Mouse (Mus musculus): ENCODE measurements around the gene Izumo1. TPM values are rescaled to one million over a fixed set of nuclear protein-coding genes. Genes with fewer than 3 reads are reported as not detected.
A peak's percentile ranks its signal among the peaks of the same experiment; 100 is the strongest.

The Izumo1 gene
- polyA plus RNA-seq, 1 experiment, result not detected

DNA sequence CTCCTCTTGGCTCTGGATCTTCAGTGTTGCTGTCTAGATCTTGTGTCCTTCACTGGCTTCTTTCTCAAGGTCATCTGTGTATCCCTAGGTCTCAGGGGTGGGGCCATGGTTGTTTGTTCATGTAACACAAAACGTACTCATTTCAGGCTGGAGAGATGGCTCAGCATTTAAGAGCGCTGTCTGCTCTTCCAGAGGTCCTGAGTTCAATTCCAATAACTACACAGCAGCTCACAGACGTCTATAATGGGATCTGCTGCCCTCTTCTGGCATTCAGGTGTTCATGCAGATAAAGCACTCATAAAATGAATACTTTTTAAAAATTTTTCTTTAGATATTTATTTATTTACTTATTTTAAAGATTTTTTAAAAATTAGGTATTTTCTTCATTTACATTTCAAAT, 30.7 kb upstream of the Izumo1 start:
- WGBS, result 64% methylated on average over 3 of the region's 3 CpGs
- TF ChIP-seq POLR2A (IDR thresholded peaks at IDR 0.05; ENCODE audit: insufficient read depth, low read depth, low read length), result no peak

DNA sequence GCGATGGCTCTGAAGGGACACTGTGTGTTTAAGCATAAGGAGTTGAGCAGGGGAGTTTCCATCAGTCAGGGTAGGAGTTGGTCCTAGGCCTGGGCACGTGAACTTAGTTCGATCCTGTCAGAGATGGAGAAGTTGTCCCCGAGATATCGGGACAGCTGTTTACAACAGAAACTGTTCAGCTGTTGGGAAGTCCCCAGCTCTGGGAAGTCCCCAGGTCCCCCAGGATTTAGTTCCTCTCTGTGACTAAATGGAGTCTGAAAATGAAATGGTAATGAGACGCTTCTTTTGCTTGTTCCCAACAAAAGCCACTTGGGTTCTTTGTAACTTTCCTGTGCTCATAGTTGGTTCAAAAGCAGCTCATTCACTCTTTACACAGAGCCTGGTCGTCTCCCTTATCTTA, 29.7 kb upstream of the Izumo1 start:
- WGBS, result 83% methylated on average over 7 of the region's 7 CpGs
- Histone ChIP-seq H3K27ac (ENCODE audit: insufficient read depth, low read depth, low read length) (no peak overlapping the region), H3K4me1 (ENCODE audit: control insufficient read depth, insufficient read depth, low read length) (no peaks in the 10 kb centered on the region; the same call in 1 of the 2 replicates), H3K4me3 (ENCODE audit: insufficient read depth, low read depth, low read length) (no peak overlapping the region)
- TF ChIP-seq CTCF (IDR thresholded peaks at IDR 0.05; ENCODE audit: insufficient read depth, low read depth, low read length), result no peak
- no peak for TF ChIP-seq POLR2A (IDR thresholded peaks at IDR 0.05; ENCODE audit: insufficient read depth, low read depth, low read length)

More for the DNA sequence above, 30.7 kb upstream of the Izumo1 start:
- Histone ChIP-seq H3K27ac (ENCODE audit: insufficient read depth, low read depth, low read length) (no peak overlapping the region), H3K4me1 (ENCODE audit: control insufficient read depth, insufficient read depth, low read length) (no peaks in the 10 kb centered on the region; the same call in 1 of the 2 replicates), H3K4me3 (ENCODE audit: insufficient read depth, low read depth, low read length) (no peak overlapping the region)

GRCm38 (mm10) chr7:45593118-45593815, 28.3 kb upstream of the Izumo1 start:
- H3K4me3 ChIP-seq (ENCODE audit: insufficient read depth, low read depth, low read length), result no peak overlapping the region
- no peaks in the 10 kb centered on the region; the same call in 1 of the 2 replicates for H3K4me1 ChIP-seq (ENCODE audit: control insufficient read depth, insufficient read depth, low read length)
- WGBS, result 22% methylated on average over 10 of the region's 10 CpGs
- no peak overlapping the region for H3K27ac ChIP-seq (ENCODE audit: insufficient read depth, low read depth, low read length)
- TF ChIP-seq CTCF (IDR thresholded peaks at IDR 0.05; ENCODE audit: insufficient read depth, low read depth, low read length) (peak; percentile 90), POLR2A (IDR thresholded peaks at IDR 0.05; ENCODE audit: insufficient read depth, low read depth, low read length) (no peak)

DNA sequence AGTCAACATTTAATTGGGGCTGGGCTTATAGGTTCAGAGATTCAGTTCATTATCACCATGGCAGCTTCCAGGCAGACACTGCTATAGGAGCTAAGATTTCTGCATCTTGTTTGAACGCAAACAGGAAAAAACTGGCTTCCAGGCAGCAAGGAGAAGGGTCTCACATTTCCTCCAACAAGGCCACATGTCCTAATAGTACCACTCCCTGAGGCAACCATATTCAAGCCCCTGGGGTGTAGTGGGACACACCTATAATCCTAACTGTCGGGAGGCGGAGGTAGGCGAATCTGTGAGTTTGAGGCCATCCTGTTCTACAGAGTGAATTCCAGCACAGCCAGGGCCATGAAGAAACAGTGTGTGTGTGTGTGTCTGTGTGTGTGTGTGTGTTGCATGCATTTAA, 26.4 kb upstream of the Izumo1 start:
- WGBS, result 81% methylated on average over 4 of the region's 4 CpGs
- Histone ChIP-seq H3K4me3 (ENCODE audit: insufficient read depth, low read depth, low read length) (no peak overlapping the region), H3K27ac (ENCODE audit: insufficient read depth, low read depth, low read length) (no peak overlapping the region), H3K4me1 (ENCODE audit: control insufficient read depth, insufficient read depth, low read length) (no peaks in the 10 kb centered on the region)
- TF ChIP-seq POLR2A (IDR thresholded peaks at IDR 0.05; ENCODE audit: insufficient read depth, low read depth, low read length) (no peak), CTCF (IDR thresholded peaks at IDR 0.05; ENCODE audit: insufficient read depth, low read depth, low read length) (no peak)

- Histone ChIP-seq H3K27ac (ENCODE audit: insufficient read depth, low read depth, low read length) (no peak overlapping the region), H3K4me1 (ENCODE audit: control insufficient read depth, insufficient read depth, low read length) (no peaks in the 10 kb centered on the region), H3K4me3 (ENCODE audit: insufficient read depth, low read depth, low read length) (no peak overlapping the region)
- WGBS, result 86% methylated on average over 1 of the region's 1 CpGs
- TF ChIP-seq POLR2A (IDR thresholded peaks at IDR 0.05; ENCODE audit: insufficient read depth, low read depth, low read length), result no peak
- no peak for TF ChIP-seq CTCF (IDR thresholded peaks at IDR 0.05; ENCODE audit: insufficient read depth, low read depth, low read length)
Observed at GRCm38 (mm10) chr7:45596107-45596506, 25.5 kb upstream of the Izumo1 start.

- TF ChIP-seq CTCF (IDR thresholded peaks at IDR 0.05; ENCODE audit: insufficient read depth, low read depth, low read length) (no peak), POLR2A (IDR thresholded peaks at IDR 0.05; ENCODE audit: insufficient read depth, low read depth, low read length) (no peak)
- no peak overlapping the region for H3K4me3 ChIP-seq (ENCODE audit: insufficient read depth, low read depth, low read length)
- H3K4me1 ChIP-seq (ENCODE audit: control insufficient read depth, insufficient read depth, low read length), result no peaks in the 10 kb centered on the region
- H3K27ac ChIP-seq (ENCODE audit: insufficient read depth, low read depth, low read length), result no peak overlapping the region
- 90% methylated on average over 5 of the region's 5 CpGs for WGBS
Observed at GRCm38 (mm10) chr7:45597013-45597412, 24.6 kb upstream of the Izumo1 start.

DNA sequence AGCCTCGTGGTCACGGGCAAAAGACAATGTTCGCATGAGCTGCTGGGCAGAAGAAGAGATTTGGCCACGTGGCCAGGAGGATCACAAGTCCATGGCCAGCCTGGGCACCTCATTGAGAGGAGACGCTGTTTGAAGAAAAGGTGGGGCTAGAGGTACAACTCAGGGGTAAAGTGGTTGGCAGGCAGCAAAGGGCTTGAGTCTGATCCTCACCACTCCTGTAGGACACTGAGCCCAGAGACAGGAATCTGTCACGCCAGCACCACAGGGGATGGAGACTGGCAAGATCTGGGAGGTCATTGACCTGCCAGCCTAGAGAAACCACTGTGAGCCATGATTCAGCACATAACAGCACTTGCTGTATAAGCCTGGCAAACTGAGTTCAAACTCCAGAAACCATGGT, 24.1 kb upstream of the Izumo1 start:
- TF ChIP-seq CTCF (IDR thresholded peaks at IDR 0.05; ENCODE audit: insufficient read depth, low read depth, low read length), result no peak
- TF ChIP-seq POLR2A (IDR thresholded peaks at IDR 0.05; ENCODE audit: insufficient read depth, low read depth, low read length), result no peak
- no peaks in the 10 kb centered on the region for H3K4me1 ChIP-seq (ENCODE audit: control insufficient read depth, insufficient read depth, low read length)
- WGBS, result 89% methylated on average over 6 of the region's 6 CpGs
- H3K27ac ChIP-seq (ENCODE audit: insufficient read depth, low read depth, low read length), result no peak overlapping the region
- H3K4me3 ChIP-seq (ENCODE audit: insufficient read depth, low read depth, low read length), result no peak overlapping the region

DNA sequence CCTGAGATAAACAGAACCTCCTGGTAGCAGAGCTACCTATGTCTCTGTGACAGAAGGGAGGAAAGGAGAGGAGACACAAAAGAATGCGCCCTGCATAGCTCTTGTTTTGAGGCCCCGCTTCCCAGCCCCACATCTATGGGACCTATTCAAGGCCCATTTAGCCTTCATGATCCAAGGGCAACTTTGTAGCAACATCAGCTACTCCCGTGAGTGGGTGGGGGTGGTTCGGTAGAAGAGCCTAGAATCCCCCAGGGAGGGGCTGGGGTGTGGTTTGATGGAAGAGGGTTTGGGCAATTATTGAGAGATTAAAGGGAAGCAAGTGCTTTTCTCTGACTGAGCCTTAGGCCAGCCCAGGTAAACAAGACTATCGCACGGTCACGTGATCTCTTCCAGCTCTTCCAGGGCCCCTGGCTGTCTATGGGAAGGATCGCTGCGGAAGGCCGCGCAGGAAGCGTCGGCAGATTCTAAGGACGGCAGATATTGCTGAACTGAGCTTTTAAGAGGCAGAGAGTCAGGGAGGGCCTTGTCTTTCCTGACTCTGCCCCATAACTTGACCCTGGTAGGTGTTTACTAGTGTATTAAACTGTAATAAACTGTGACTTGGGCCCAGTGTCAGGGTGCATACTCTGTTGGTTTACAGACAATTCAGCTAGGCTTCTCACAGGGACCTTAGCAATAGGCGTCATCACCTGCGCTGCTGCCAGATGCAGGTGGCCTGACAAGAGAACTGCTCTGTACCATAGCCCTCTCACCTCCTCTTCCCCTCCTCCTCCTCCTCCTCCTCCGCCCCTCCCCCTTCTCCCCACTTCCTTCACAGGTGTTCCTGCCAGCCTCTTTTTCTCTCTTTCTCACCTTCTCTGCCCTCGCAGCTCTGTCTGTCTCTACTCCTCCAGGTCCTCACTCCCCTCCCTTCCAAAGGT, 22.4 kb upstream of the Izumo1 start:
- no peaks in the 10 kb centered on the region for H3K4me1 ChIP-seq (ENCODE audit: control insufficient read depth, insufficient read depth, low read length)
- TF ChIP-seq POLR2A (IDR thresholded peaks at IDR 0.05; ENCODE audit: insufficient read depth, low read depth, low read length) (no peak), CTCF (IDR thresholded peaks at IDR 0.05; ENCODE audit: insufficient read depth, low read depth, low read length) (no peak)
- WGBS, result 67% methylated on average over 18 of the region's 18 CpGs

DNA sequence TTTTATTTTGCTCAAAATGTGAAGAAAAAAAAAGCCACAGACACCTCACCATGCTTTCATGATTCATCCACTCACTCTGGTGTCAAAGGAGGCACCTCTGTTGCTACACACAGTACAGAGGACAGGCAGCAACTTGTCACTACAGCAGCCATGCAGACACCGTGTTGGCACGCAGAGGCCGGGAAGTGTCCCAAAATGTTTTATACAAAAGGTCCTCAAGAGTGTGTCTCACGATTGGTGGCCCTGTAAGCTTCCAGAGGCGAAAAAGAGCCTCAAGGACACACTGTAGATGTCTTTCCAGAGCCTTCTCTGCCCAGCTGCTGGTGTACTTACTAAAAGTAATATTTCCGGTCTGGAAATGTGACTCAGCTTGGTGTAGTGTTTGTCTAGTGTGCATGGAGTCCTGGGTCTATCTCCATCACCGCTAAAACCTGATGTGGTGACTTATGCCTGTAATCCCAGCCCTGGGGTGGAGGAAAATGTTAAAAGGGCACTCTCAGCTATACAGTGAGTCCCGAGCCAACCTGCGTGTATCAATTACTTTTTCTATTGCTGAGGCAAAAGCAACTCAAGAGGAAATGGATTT, 15.8 kb upstream of the Izumo1 start:
- no peak overlapping the region for H3K27ac ChIP-seq (ENCODE audit: insufficient read depth, low read depth, low read length)
- H3K4me3 ChIP-seq (ENCODE audit: insufficient read depth, low read depth, low read length), result no peak overlapping the region
- H3K4me1 ChIP-seq (ENCODE audit: control insufficient read depth, insufficient read depth, low read length), result no peaks in the 10 kb centered on the region
- no peak for TF ChIP-seq CTCF (IDR thresholded peaks at IDR 0.05; ENCODE audit: insufficient read depth, low read depth, low read length)
- no peak for TF ChIP-seq POLR2A (IDR thresholded peaks at IDR 0.05; ENCODE audit: insufficient read depth, low read depth, low read length)
- WGBS, result 74% methylated on average over 9 of the region's 9 CpGs

More for the DNA sequence above, 22.4 kb upstream of the Izumo1 start:
- Histone ChIP-seq H3K27ac (ENCODE audit: insufficient read depth, low read depth, low read length) (no peak overlapping the region), H3K4me3 (ENCODE audit: insufficient read depth, low read depth, low read length) (no peak overlapping the region)

Measured in olfactory bulb, adult 2 months (tissue).